Mouse (Mus musculus): ENCODE data around the gene Rfk. TPM values are rescaled to one million over a fixed set of nuclear protein-coding genes. Genes with fewer than 3 reads are reported as not detected.

Rfk gene
- total RNA-seq (2021) = 104 and 109 TPM in 2 replicates
- long read RNA-seq, experiment 1, transcript Rfk-201 (4 exons, 2,482 nt) = major isoform, 107 of 116 reads
- long read RNA-seq, experiment 1, partial matches to known transcripts = 6 of 116 reads
- long read RNA-seq, experiment 1, other reads (novel, unspliced or antisense) = 3 of 116 reads
- long read RNA-seq, experiment 2, transcript Rfk-201 (4 exons, 2,482 nt) = major isoform, 70 of 77 reads
- long read RNA-seq, experiment 2, partial matches to known transcripts = 0 of 77 reads
- long read RNA-seq, experiment 2, other reads (novel, unspliced or antisense) = 6 of 77 reads

DNA sequence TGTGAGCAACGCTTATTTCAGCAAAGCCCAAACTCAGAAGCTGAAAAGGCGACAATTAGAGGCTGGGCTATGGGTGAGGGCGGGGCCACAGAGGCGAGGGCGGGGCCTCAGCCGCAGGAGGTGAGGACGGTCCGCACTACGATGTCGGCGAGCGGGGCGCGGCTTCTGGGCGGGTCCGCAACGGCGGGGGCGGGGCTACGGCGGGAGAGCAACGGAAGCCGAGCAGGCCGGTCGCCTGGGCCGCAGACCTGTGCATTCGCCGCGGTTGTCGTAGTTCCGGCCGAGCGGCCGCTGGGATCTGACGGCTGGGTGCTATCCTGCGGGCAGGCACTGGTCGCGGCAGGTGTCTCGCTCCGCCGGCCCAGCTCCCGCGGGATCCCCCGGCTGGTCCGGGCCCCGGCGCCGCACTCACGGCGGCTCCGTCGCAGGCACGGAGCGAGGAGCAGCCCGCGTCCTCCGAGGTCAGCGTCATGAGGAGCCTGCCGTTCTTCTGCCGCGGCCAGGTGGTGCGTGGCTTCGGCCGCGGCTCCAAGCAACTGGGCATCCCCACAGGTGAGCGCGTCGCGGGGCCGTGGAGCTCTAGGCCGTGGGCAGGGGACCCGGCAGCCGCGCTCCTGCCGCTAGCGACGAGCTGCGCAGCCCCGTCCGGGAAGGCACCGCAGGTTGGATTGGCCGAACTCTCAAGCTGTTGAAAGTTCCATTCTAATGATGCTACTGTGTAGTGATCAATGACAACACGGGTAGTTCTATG, at the start of gene Rfk:
Gene Rfk, plus strand, starts transcription at position 203 of the 751 bp plus-strand sequence.
- DNase-seq = peak; percentile 97

DNA sequence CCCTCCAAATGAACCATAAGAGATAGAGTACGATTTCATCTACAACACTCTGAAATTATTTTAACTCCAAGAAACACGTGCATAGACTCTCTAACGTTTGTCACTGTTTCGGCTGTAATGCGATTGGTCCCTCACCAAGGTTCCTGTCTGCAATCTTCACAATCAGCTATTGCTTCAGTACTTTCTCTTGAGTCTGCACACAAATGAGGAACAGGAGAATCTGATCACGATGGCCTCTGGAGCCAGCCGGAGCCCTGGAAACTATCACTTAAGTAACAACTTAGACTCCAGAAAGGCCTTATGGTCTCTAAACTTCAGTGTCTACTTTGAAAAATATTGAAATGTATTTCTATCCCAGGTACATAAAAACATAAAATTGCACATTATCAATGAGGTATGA, 49.0 kb upstream of the Rfk start:
- no peak for DNase-seq

DNA sequence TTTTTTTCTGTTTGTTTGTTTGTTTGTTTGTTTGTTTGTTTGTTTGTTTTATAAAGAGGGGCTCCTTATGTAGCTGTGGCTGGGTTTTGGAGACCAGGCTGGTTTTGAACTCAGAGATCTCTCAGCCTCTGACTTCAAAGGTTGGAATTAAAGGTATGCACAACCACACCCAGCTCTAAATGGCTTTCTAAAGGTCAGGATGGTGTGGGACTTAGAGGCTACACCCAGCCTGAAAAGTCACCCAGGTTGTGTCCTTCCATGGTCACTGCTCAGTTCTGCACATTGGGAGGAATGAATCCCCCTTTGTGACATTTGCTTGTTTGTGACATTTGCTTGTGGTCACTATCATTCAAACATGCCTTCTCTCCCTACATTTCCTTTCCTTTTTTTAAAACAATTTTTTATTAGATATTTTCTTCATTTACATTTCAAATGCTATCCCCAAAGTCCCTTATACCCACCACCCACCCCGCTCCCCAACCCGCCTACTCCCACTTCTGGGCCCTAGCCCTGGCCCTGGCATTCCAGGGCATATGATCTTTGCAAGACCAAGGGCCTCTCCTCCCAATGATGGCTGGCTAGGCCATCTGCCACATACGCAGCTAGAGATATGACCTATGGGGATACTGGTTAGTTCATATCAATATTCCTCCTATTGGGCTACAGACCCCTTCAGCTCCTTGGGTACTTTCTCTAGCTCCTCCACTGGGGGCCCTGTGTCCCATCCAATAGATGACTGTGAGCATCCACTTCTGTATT, 46.9 kb upstream of the Rfk start:
- DNase-seq = no peak

DNA sequence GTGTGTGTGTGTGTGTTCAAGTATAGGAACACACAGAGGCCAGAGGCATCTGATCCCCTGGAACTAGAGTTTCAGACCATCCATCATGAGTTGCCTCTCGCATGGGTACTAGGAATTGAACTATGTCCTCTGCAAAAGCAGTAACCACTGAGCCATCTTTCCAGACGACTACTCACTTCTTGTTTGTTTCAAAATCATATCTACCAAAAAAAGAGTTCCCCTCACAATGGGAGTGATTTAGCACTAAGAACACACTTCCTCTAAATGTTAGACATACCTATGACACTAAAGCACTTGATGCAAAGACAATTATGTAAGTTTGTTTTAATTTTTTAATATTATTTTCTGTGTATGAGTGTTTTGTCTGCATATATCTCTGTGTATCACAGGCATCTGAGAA, 46.0 kb upstream of the Rfk start:
- no peak for DNase-seq

DNA sequence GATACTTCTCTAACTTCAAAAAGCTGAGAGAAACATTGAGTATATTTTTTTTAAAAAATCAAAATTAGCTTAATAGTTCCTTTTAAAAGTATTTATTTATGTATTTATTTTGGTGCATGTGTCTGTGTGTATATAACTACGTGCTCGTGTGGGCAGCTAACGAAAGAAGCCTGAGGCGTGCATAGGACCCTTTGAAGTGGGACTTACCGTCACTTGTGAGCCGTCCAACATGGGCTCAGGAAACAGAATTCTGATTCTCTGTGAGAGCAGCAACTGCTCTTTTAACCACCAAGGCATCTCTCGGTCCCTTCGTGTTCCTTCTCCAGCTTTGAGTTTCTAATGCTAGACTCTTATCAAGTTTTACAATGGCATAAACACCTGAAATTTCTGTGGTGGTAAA, 40.1 kb upstream of the Rfk start:
- no peak for DNase-seq

DNA sequence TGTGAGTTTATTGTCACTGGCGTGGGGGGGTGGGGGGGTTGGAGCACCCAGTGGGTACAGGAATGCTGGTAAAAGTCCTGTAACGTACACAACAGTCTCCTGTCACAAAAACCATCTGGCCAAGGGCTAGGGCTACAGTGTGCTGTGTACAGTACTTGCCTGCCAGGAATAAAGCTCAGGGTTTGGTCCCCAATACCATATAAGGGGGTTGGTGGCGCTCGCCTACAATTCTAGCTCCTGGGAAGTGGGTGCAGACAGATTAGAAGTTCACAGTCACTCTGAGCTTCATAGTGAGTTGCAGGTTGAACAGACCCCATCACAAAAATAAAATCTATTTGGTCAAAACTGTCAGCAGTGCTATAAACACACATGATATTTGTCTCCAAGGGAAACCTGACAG, 39.5 kb upstream of the Rfk start:
- no peak for DNase-seq

DNA sequence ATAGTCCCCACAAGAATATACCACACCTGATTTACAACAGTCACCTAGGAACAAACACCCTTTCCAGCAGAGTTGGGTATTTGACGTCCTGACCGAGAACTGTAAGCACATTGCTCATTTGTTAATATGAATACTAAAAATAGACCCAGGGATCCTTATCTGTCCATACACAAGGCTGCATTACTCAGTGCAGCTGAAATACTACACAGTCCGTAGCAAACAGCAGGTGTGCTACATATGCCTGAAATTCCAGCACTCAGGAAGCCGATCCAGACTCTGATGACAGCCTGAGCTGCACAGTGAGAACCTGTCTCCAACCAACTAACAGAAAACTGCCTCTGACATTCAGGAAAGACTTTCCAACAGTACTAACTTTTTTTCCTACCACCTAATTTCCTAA, 39.0 kb upstream of the Rfk start:
- no peak for DNase-seq

DNA sequence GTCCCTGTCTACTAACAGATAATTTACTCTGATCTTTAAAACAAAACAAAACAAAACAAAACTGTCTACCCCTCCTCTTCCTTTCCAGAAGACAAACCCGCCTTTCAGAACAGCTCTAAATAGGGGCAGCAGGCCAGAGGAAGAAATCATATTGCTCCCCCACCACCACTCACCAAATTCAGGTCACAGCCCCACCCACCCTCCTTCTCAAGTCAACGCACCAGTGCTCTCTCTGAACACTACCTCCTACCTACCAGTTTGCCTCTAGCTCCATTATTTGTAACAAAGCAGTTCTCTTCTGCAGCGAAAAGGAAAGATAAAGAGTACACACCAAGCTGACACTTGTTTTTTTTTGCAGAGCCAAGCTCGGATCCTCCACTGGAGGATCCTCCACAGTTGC, 38.5 kb upstream of the Rfk start:
- no peak for DNase-seq

DNA sequence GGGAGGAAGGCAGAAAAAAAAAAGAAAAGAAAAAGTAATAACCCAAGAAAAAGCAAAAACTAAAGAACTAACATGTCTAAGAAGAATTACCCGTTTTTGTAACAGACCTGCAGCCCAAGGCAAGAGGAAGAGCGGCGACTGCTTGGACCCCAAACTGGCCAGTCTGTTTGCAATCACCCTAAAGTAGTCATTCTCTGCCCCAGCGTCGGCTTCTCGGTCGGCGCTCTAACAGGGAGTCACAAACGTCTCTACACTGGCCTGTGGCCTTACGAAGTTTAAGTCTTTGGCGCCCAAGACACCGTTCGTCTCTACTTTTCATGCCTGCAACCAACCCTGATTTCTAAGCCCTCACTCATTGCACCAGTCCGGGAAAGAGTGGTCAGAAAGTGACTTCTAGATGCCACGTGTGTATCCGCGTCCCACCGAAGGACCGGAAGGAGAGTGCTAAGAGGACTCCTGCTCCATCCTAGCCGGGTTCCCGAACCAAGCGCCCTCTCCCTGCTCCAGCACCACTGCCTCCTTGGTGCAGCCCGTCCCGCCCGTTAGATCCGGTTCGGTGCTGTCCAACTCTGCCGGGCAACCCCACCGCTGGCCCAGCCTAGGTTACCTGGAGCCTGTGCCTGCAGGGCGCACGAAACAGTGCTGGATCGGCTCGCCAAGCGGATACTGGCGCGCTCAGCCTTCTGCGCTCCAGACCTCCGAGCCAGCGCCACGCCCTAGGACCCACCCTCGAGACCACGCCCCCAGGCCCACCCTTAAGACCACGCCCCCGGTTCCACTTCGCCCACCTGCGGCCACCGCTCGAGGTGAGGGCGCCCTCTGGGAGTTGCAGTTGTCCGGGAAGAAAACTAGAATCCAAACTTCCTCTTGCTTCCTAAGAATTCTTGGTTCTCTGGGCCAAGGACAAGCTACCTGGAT, 37.6 kb upstream of the Rfk start:
- DNase-seq = peak; percentile 42

DNA sequence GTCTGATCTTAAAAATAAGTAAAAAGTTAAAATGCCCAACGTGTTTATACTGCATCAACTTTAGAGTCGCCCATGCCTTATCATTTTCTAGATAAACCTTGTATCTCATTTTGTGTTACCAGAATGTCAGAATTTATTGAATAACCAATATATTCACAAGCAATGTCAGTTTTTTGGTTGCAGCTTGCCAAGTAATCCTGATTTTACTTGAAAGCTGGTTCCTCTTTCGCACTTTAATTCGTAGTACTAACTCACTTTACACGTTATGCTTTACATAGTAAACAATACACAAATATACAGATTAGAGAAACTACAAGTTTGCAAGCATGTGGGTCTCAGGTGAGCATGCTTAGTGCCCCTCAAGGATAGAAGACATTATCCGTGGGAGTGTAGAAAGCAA, 36.9 kb upstream of the Rfk start:
- no peak for DNase-seq

DNA sequence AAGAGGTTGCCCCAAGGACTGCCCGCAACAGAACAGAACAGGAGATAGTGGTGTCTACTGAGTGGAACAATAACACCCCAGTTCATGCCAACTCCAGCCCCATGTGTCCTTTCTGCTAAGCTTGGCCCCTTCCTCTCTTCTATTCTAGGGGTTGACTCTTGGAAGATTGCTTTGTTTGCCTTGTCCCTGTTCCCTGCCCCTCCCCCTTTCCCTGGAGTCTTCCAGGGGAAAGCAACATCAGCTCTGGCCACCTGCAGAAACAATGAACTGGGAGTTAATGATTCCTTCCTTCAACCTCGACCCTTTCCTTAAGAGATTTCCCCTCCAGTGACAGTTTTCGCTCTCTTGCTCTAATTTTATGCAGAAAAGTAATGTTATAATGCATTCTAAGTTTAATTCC, 36.5 kb upstream of the Rfk start:
- no peak for DNase-seq

DNA sequence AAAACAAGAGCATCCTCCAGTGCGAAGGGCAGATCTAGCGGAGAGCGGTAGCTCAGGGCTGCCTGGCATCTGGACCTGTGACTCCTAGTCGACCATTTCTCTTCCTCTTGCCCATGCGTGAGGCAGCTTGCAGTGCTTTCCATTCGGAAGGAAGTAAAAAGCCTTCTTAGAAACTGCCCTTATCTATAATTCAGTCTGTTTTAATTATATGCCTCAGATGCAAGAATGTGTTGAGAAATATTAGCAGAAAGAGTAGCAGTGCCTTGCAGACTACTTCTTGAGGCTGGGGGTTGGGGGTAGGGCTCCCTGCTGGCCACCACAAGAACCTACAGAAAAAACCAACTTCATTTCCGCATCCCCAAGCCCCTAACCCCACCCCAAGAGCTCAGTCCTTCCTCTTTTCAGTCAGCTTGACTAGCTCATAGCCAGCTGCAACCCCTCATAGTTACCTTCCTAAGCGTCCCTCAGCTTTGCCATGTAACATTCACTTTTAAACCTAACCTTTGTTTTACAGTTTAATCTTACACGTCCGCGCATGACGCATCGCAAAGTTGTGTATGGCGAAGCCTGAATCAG, 34.4 kb upstream of the Rfk start:
- no peak for DNase-seq

DNA sequence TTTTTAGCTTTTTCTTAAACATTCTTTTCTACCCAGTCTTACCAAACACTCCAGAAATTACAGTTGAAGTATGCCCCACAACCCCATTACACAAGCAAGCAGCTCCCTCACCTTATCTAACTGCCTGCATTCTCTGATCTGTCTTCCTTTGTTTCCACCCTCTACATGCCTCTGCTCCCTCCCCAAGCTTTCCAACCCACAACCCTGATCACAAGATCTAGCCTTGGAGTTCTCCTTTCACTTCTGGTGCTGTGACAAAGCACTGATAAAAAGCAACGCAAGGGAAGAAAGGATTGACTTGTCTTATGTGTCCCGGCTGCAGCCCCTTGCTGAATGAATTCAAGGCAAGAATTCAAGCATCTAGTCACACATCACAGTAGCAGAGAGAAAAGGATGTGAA, 32.7 kb upstream of the Rfk start:
- DNase-seq = no peak

DNA sequence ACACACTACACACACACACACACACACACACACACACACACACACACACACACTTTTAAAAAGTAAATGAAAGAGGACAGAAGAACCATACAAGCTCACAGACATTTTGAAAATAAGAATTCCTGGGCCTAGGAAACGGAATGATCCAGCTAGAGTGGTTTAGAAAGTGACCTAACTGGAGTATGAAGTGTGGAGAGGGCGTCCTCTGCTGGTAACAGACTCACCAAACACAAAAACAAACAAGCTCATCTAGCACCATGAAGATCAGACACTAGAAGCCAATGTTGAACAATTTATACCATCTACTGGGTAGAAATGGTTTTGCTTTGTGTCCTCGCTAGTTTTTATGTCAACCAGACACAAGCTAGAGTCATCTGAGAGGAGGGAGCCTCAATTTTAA, 29.1 kb upstream of the Rfk start:
- peak; percentile 48 for DNase-seq

DNA sequence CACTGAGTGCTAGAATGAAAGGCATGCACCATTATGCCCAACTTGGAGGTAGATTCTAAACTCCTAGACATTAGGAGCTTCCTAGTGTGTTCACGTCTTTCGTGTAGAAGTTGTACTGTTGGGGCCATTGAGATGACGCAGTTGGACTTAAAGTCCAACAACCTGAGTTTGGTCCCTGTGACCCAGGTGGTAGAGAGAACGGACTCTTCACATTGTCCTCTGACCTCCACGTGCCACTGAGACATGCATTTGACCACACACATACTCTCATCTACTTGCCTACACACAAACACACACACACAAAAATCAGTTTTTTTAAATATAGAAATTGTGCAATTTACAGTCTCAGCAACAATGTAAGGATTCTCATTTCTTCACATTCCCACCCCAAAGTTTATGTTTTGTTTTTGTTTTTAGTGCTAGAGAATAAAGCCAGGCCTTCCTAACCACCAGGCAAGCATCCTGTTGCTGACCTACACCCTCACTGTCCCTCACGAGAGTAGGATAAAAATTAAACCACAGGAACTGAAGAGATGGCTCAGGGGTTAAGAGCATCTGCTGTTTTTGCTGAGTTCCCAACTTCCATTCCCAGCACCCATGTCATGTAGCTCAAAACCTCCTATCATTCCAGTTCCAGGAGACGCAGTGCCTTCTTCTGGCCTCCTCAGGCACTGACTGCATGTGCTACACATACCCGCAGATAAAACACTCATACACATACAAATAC, 27.3 kb upstream of the Rfk start:
- no peak for DNase-seq

DNA sequence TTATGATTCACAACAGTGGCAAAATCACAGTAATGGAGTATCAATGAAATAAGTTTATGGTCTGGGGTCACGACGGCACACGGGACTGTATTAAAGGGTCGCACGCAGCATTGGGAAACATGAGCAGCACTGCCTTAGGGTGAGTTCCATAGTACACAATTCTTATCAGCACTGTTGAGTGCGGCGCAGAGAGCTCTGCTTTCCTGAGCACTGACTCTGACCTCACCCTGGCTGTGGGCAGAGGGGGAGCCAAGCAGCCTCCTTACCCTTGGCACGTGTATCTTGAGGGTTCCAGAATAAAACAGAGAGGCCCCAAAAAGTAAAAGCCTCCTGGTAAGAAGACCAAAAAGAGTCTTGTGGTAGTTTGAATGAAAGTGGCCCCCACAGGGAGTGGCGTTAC, 25.3 kb upstream of the Rfk start:
- DNase-seq = no peak

DNA sequence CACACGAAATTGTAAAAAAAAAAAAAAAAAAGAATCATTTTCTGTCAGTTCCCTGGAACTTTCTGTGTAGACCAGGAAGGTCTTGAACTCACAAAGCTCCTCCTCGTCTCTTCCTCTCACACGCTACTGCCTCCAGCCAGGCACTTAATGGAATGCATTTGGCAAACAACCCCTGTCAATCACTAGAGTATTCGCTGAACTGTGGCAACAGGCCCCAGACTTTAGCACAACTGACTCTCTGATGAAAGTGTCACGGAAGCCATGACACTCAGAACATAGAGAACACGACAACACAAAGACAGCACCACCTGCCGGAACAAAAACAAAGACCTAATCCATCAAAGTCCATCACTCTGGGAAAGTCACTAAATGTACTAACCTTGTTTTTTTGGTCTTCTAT, 24.3 kb upstream of the Rfk start:
- DNase-seq = no peak

DNA sequence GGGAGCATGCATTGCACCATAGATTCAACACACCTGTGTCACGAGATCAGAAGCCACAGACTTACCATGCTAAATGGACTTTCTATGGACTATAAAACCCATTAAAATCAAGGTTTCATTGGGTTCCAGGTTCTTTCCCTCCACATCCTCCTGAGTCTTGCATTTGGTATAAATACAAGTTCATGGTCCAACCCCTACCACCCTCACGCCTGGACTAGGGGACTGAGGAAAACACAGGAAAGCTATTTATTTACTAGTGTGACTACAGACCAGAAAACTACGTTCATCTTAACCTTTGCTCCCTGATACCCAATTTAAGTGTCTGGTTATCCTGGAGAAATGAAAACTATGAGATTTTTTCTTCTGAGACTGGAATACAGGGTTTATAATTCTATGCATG, 21.1 kb upstream of the Rfk start, which contains the start of gene Gcnt1:
Gene Gcnt1, minus strand, starts transcription at position 144 of the 400 bp plus-strand sequence.
- DNase-seq = no peak

DNA sequence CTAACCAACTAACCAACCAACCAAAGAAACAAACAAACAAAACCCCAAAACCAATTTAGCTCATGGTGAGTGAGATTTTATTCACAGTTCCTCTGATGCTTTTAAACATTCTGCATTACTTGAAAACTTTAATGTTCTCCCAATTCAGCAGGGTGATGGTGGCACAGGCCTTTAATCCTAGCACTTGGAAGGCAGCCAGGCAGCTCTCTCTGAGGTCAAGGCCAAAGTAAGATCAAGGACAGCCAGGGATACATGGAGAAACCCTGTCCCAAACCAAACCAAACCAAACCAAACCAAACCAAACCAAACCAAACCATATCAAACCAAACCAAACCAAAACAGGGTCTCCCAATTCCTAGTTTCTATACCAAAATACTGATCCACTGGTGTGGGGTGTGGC, 15.0 kb upstream of the Rfk start:
- no peak for DNase-seq

DNA sequence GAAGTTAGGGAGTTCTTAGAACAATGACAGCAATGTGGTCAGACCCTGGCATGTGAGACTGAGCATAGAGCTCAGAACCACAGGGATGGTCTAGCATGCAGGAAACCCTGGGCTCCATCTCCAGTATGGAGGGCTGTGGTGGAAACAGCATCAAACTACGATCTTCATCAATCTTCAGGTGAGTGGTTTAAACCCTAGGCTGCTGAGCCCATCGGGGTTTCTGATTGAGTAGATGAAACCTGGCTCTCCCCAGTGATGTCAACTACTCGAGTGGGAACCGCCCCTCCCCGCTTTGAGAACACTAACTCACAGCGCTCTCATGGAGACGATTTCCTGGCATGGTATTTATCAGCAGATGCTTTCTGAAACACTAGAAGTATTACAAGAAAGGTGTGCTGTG, 13.3 kb upstream of the Rfk start:
- DNase-seq = no peak

DNA sequence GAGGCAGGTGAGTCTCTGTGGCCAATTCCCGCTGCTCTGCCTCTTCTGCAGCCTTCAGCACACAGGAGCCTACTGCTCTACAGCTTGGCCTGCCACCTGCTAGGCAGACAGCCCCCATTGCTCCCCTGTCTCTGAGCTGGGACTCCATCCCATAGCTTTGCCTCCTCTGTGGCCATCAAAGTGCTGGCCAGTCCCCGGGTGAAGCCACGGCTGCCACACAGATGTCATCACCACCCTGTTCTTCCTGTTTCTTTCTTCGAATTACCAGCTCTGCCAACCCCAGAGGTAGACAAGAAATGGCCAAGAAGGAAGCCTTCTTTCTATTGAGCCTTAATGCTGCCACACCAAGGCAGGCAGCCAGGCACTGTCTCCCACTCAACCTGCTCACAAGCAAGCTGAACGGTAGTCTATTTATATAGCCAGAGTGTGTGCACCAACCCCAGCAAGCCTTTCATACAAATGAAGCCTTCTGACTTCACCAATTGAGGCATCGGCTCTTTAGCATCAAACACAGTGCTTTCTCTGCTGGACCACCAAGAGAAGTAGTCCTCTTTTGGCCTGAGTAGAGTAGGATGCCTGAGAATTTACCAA, 10.9 kb upstream of the Rfk start:
- no peak for DNase-seq
